Mouse (Mus musculus): ENCODE data around the gene Atp6v1g1.
A peak's percentile ranks its signal among the peaks of the same experiment; 100 is the strongest.

The Atp6v1g1 gene

GRCm38 (mm10) chr4:63544494-63545230, at the start of gene Atp6v1g1:
Gene Atp6v1g1 (plus strand): TSS chr4:63544772.
- peak; percentile 93 for DNase-seq

GRCm38 (mm10) chr4:63494967-63495914, 49.3 kb upstream of the Atp6v1g1 start:
- DNase-seq = no peak

- peak; percentile 20 for DNase-seq
These were observed 48.7 kb upstream of the Atp6v1g1 start, which contains the start of gene Whrn for GRCm38 (mm10) chr4:63495915-63496278. Gene Whrn (minus strand): TSS chr4:63495991.

DNA sequence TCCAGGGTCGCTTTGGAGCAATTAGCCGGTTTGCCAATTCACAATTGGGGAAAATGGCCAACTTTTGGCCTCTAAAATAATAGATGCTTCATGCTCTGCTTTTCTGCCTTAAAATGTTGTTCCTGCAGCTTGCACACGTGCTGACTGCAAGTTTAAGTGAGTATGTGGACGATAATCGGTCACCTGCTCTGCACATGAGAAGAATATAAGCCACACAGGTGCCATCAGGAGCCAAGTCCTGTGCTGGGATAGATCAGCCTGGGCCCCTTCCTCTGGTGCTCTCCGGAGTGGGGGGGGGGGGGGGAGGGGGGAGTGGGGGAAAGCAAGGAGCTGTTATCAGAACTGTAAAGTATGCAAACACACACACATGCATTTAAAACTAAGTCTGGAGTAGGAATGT, 48.3 kb upstream of the Atp6v1g1 start:
- DNase-seq = no peak

DNA sequence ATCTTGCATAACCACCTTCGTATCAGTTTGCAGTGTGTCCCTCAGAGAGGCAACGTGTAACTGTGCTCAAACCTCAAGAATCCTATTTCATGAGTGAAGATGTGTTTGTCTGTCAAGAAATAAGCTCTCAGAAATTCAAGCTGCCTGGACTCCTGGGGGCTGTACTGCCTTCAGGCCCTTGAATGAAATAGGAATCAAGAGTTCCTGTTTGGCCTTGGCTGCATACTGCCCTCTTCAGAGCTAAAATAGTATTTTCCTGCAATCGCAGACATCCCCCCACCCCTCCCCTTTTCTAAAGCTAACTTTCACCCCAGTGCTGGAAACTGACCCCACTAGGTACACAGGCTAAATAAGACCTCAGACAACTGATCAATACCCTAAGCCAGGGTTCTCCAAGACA, 46.2 kb upstream of the Atp6v1g1 start:
- DNase-seq = no peak

DNA sequence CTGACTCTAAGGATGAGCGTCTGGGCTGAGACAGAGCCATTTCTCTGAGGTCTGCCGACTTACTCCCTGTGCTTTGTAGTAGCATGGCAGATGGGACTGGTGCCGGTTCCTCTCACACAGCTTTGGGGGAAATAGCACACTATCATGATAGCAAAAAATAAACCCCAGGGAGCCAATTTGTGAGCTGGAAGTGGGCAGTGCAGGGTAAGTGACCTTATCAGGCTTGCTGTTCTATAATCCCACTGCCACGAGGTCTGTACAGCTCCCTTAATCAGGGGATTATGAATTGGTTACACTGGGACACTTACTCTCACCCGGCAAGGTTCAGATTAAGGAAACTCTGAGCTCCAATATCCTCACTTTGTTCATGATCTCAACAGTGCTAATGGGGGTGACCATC, 43.5 kb upstream of the Atp6v1g1 start:
- no peak for DNase-seq

DNA sequence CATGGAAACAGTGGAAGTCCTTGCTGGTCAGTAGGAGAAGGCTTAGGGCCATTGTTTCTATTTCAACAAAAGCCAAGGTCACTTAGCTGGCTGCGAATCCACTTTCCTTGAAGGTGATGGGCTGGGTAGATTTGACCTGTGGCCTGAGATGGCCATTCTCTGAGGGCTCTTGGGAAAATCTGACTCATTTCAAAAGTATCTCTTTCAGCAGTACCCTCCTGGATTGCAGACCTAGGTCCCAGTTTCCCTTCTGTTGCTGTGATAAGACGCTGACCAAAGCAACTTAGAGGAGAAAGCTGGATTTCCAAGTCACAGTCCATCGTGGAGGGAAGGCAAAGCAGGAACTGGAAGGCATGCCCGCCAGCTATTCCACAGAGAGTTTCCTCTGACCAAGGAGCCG, 40.6 kb upstream of the Atp6v1g1 start:
- DNase-seq = no peak

DNA sequence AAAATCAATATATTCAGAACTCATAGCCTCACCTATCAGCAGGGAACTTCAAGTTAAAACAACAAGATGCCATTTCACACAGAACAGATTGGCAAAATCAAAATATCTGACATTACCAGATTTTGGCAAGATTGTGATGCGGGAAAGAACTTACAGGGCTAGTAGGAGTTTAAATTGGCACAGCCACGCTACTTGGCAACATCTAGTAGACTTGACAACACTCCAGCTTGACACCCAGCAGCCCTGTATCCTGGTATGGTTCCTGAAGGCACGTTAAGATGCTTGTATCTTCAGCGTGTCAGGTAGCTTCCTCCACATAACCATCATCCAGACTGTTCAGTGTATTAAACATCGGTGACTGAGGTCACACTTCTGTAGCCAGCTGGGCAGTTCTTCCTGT, 37.1 kb upstream of the Atp6v1g1 start:
- no peak for DNase-seq

DNA sequence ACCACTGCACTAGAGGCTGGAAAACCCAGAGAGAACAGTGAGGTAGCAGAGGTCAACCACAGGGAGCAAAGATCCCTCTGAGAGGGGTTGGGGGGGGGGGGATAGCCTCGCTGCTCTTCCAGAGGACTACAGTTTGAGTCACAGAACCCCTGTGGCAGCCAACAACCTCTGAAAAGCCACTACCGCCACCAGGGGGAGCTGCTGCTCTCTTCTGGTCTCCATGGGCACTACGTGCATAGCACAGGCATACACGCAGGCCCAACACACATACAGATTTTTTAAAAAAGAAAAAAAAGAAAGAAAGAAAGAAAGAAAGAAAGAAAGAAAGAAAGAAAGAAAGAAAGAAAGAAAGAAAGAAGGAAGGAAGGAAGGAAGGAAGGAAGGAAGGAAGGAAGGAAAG, 36.3 kb upstream of the Atp6v1g1 start:
- peak; percentile 52 for DNase-seq

DNA sequence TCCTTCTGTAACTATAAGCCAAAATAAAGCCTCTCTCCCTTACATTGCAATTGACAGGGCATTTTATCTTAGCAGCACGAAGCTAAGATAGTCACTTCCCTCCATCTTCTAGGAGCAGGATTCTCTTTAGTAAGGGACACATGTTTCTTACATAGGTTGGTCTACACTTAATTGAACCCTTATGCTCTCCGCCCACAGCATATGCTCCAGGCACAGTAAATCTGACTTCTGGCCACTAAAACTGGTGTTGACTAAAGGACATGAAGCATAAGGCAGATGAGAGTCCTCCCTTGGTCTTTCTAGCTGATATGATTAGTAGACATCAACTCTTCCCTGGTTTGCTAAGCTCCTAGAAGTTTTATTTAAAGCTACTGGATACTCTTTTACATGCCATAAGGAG, 31.7 kb upstream of the Atp6v1g1 start:
- DNase-seq = no peak

GRCm38 (mm10) chr4:63514454-63514984, 30.1 kb upstream of the Atp6v1g1 start:
- DNase-seq = no peak

- DNase-seq = no peak
These were observed 29.6 kb upstream of the Atp6v1g1 start for GRCm38 (mm10) chr4:63515021-63515420.

- no peak for DNase-seq
These were observed 22.7 kb upstream of the Atp6v1g1 start for GRCm38 (mm10) chr4:63521813-63522419.

- no peak for DNase-seq
These were observed 19.1 kb upstream of the Atp6v1g1 start for GRCm38 (mm10) chr4:63525514-63525913.

- DNase-seq = no peak
These were observed 15.6 kb upstream of the Atp6v1g1 start for GRCm38 (mm10) chr4:63528946-63529345.

GRCm38 (mm10) chr4:63530409-63530808, 14.2 kb upstream of the Atp6v1g1 start:
- DNase-seq = no peak

DNA sequence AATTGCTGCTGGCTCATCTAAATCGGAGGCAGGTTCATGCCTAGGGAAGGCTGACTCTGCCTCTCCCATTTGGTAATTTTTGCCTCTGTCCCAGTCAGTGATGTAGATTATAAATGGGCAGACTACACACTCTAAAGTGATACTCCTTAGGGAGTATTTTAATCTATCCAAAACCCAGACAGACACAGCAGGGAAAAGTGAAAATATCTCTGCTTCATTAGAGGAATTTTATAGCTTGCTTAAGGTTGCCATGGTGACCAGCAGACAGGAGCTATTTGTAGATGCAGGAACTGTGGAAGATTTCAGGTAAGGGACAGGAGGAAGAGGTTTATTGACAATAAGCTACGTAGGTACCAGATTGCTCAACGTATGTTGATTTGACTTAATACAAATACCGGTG, 7.0 kb upstream of the Atp6v1g1 start:
- DNase-seq = no peak

GRCm38 (mm10) chr4:63542209-63542608, 2.4 kb upstream of the Atp6v1g1 start:
- no peak for DNase-seq

GRCm38 (mm10) chr4:63543746-63544493, 652 bp upstream of the Atp6v1g1 start:
- DNase-seq = peak; percentile 53

GRCm38 (mm10) chr4:63545231-63545958, 823 bp downstream of the Atp6v1g1 start:
- DNase-seq = no peak

GRCm38 (mm10) chr4:63546441-63547055, 2.0 kb downstream of the Atp6v1g1 start:
- no peak for DNase-seq
